Mouse (Mus musculus) subcutaneous adipose tissue, adult 2 months (tissue): ENCODE results near the gene Il12rb2. TPM values are rescaled to one million over a fixed set of nuclear protein-coding genes. Genes with fewer than 3 reads are reported as not detected.

Experiments used
- polyA plus RNA-seq: library from polyadenylated mRNA; depleted of rRNA; stranded (reverse); fragments of >200 nt; gene quantifications from 2 replicates; pipeline ENCODE4 v1.2.3, GENCODE M21; 2012; ENCODE audit warnings: low replicate concordance; rRNA removed

Il12rb2 gene
- 0.27 and 0.44 TPM in 2 replicates for polyA plus RNA-seq

GRCm38 (mm10) chr6:67375982-67376391 is at the start of gene Il12rb2:
Gene Il12rb2 (minus strand): TSS chr6:67376188.

Other genes with a start within 250 kb of the Il12rb2 start
- gene Serbp1, start 138.0 kb downstream of the Il12rb2 start, polyA plus RNA-seq: 29.3 and 70.7 TPM in 2 replicates
- gene Il23r, start 115.7 kb upstream of the Il12rb2 start, polyA plus RNA-seq: 0.04 TPM in 1 of 2 replicates, not detected in the other
- 0.09 and 54.2 TPM in 2 replicates for gene Tacstd2, start 159.6 kb upstream of the Il12rb2 start, polyA plus RNA-seq